Mouse (Mus musculus): ENCODE results near the gene Magi1.

DNA sequence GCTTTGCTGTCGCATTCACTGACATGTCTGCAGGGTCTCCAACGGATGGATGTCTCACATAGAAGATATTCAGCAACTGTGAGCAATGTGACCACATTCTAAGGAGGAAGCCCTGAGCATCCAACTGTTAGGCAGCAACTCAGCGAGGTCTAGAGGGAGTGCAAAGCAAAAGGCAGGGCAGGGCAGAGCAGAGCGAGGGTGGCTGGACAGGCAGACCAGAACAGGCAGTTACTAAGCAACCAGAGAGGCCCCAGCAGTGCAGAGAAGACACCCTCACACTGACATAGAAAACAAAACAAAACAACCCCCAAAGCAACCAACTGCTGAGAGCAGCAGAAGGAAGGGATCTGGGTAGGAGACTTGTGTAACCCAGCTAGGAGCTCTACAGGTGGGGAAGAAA lies 512.6 kb downstream of the Magi1 start:
- TF ChIP-seq CTCF (IDR thresholded peaks at IDR 0.05; ENCODE audit: borderline replicate concordance, insufficient read depth, low read depth, low read length) (no peak), POLR2A (IDR thresholded peaks at IDR 0.05; ENCODE audit: borderline replicate concordance, insufficient read depth, low read length) (no peak)

Data from cerebellum, adult 2 months (tissue).